Mouse (Mus musculus) liver, postnatal 0 days (tissue): ENCODE data around the gene P2ry6. TPM values are rescaled to one million over a fixed set of nuclear protein-coding genes. Genes with fewer than 3 reads are reported as not detected.

Experiments
- ATAC-seq: fragments of 200-750 bp; cut with Nextera tagmentation; 2 replicates; pipeline ENCODE4 v1.8.0; 2017; ENCODE audit warnings: mild to moderate bottlenecking, moderate library complexity
- DNase-seq: peaks from one replicate; pipeline ENCODE4 v3.0.0-alpha.2; 2016
- H3K27ac ChIP-seq: fragments of 300-500 bp; sonication (generic); 2 replicates; pipeline ENCODE4 v1.5.1; 2014; ENCODE audit warnings: antibody characterized with exemption, moderate library complexity, mild to moderate bottlenecking, low read depth
- H3K27me3 ChIP-seq: fragments of 300-500 bp; sonication (generic); 2 replicates; pipeline ENCODE4 v1.6.1; 2014; ENCODE audit warnings: low read length, control low read depth, mixed read lengths; ENCODE audit not compliant: insufficient read depth
- H3K36me3 ChIP-seq: fragments of 300-500 bp; sonication (generic); replicated peaks from 2 replicates; pipeline ENCODE4 v1.6.1; 2014; ENCODE audit warnings: mild to moderate bottlenecking, control low read depth, low read length, moderate library complexity, mixed read lengths; ENCODE audit not compliant: insufficient read depth
- H3K4me1 ChIP-seq: fragments of 300-500 bp; sonication (generic); 2 replicates; pipeline ENCODE4 v1.6.1; 2014; ENCODE audit warnings: antibody characterized with exemption, mild to moderate bottlenecking, control low read depth; ENCODE audit not compliant: insufficient read depth
- H3K4me2 ChIP-seq: fragments of 300-500 bp; sonication (generic); 2 replicates; pipeline ENCODE4 v1.6.1; 2014; ENCODE audit warnings: low read depth, mild to moderate bottlenecking, low read length, moderate library complexity, mixed read lengths
- H3K4me3 ChIP-seq: fragments of 300-500 bp; sonication (generic); 2 replicates; pipeline ENCODE4 v1.5.1; 2014; ENCODE audit warnings: low read depth, low read length
- H3K9ac ChIP-seq: fragments of 300-500 bp; sonication (generic); replicated peaks from 2 replicates; pipeline ENCODE4 v1.6.1; 2014; ENCODE audit warnings: mild to moderate bottlenecking, moderate library complexity
- H3K9me3 ChIP-seq: fragments of 300-500 bp; sonication (generic); 2 replicates; pipeline ENCODE4 v1.6.1; 2016; ENCODE audit warnings: mild to moderate bottlenecking, control low read depth, low read length, mixed read lengths
- CTCF ChIP-seq: sonication (generic); IDR thresholded peaks from 2 replicates; pipeline ENCODE4 v1.5.1; 2016; ENCODE audit warnings: antibody characterized with exemption, low read depth
- EP300 ChIP-seq: IDR thresholded peaks from 2 replicates; pipeline ENCODE4 v1.6.1; 2016; ENCODE audit warnings: antibody characterized with exemption, low read depth, mild to moderate bottlenecking
- WGBS: fragments of 180-500 bp; shearing (Covaris S2); extraction: QIAGEN DNeasy Blood & Tissue Kit; methylation state at CpG from one replicate; pipeline ENCODE4 v1.1.7; 2014; ENCODE audit not compliant: insufficient replicate concordance; 5-methylcytosine and 5-hydroxymethylcytosine counted together
- polyA plus RNA-seq: library from polyadenylated mRNA; unstranded; fragments of >200 nt; fragmentation: Nextera tagmentation; extraction: Ambion mirVana; gene quantifications from 2 replicates; pipeline ENCODE4 v1.2.1, GENCODE M21; 2015

P2ry6 gene
- polyA plus RNA-seq, 1 experiment from 2014 or later = 5.3 TPM

DNA sequence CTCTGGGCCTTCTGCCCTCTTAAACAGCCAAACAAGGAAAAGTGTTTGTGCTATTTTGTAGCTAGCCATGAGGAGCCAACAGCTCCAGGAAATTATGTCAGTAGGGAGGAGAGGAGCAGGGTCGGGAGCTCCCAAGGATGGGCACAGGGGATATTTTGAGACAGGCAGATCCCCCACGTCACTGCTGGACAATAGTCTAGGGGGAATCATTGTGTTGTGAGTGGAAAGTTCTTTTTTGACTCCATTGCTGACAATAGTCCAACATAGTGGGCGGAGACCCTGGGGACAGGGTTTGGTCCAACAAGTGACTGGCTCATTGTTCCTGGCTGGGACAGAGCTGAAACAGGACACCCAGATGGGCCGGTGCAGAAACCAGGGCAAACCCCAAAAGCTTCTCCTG lies 18.7 kb upstream of the P2ry6 start:
- no peak for ATAC-seq
- Histone ChIP-seq H3K4me3 (no peak overlapping the region), H3K9ac (no peak overlapping the region), H3K4me1 (peaks cover 5% of the 10 kb centered on the region), H3K36me3 (peaks cover 8% of the 10 kb centered on the region; the same call in 1 of the 2 replicates), H3K4me2 (no peak overlapping the region), H3K9me3 (no peaks in the 10 kb centered on the region), H3K27ac (no peak overlapping the region; the same call in 1 of the 2 replicates), H3K27me3 (no peaks in the 10 kb centered on the region)
- WGBS = 69% methylated on average over 4 of the region's 4 CpGs
- TF ChIP-seq EP300 = no peak
- TF ChIP-seq CTCF = no peak
- DNase-seq = no peak

DNA sequence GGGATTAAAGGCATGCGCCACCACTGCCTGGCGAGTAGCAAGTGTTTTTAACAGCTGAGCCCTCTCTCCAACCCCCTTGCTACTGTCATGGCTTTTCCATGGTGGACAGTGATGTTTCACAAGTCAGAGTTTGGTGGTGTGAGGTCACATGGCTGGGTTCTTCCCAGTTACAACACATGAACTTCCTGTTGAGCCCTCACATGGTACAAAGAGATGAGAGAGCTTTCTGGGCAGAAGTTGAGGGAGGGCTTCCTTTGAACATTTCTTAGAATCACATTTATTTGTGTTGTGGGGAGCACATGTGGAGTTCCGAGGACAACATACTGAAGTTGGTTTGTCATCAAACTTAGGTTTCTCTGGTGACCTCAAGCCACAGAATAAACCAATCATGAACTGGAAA lies 17.5 kb upstream of the P2ry6 start:
- H3K4me3 ChIP-seq = no peak overlapping the region
- H3K36me3 ChIP-seq = no peaks in the 10 kb centered on the region
- 65% methylated on average over 3 of the region's 3 CpGs for WGBS
- TF ChIP-seq EP300 (0 out of 2 replicates have a peak, but pooled peaks have one; percentile 5), CTCF (no peak)
- peak; percentile 37 for ATAC-seq
- H3K4me2 ChIP-seq = no peak overlapping the region
- H3K27ac ChIP-seq = no peak overlapping the region
- H3K9ac ChIP-seq = no peak overlapping the region
- peaks cover 8% of the 10 kb centered on the region for H3K4me1 ChIP-seq
- H3K27me3 ChIP-seq = no peaks in the 10 kb centered on the region
- no peaks in the 10 kb centered on the region for H3K9me3 ChIP-seq
- no peak for DNase-seq

DNA sequence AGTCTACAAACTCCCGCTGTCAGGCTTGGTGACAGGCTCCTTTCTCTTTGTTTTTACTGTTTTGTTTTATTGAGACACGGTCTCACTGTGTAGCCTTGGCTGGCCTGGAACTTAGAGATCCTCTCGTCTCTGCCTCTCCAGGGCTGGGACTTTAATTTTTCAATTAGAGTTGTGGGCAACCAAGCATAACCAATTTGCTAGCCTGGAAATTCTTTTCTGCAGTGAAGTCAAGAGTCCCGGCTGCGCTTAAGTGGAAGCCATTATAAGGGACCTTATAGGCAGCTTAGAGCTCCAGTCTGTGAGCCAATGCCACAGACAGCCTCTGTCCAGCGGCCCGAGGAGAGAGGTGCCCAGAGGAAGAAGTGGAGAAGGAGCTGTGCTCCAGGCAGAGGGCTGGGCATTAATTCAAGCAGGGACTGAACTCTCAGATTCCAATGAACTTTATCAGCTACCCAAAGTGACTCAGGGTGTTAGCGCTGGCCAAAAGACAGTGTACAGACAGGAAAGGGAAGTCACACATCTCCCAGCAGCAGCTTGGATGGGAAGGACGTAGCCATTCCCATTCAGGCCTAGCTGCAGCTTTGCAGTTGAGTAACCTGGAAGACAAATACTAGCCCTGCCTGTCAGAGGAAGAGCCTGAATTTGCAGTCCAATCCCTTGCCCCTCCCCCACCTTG lies 16.3 kb upstream of the P2ry6 start:
- Histone ChIP-seq H3K4me3 (no peak overlapping the region), H3K9me3 (no peaks in the 10 kb centered on the region), H3K4me2 (no peak overlapping the region), H3K36me3 (no peaks in the 10 kb centered on the region), H3K27me3 (no peaks in the 10 kb centered on the region), H3K27ac (peak overlapping the region; percentile 55; the same call in 1 of the 2 replicates), H3K9ac (no peak overlapping the region; the same call in 1 of the 2 replicates), H3K4me1 (peaks cover 8% of the 10 kb centered on the region)
- ATAC-seq (peak; percentile 23; the same call in 1 of the 2 replicates), DNase-seq (no peak)
- WGBS = 52% methylated on average over 9 of the region's 9 CpGs
- TF ChIP-seq EP300 (no peak), CTCF (no peak)

DNA sequence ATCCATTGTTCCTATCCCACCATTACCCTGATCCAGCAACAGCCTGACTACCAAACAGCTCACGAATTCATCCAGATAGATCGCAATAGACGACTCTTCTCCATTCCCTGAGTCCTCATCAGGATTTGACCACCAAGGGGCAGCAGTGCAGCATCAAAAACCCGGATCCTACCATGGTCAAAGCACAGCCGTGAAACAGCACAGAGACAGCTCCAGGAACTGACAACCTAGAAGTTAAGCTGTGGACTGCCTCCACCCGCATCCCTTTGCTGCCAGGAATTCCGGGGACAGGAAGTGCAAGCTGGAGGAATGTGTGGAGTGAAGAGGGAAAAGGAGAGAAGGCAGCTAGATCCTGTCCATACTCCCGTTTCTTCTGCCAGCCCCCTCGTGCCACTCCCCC lies 13.6 kb upstream of the P2ry6 start:
- DNase-seq = peak; percentile 80
- ATAC-seq = peak; percentile 62
- TF ChIP-seq CTCF (peak; percentile 85), EP300 (no peak)
- Histone ChIP-seq H3K9ac (no peak overlapping the region), H3K4me2 (no peak overlapping the region), H3K4me3 (no peak overlapping the region), H3K27me3 (no peaks in the 10 kb centered on the region), H3K4me1 (peaks cover 18% of the 10 kb centered on the region), H3K36me3 (no peaks in the 10 kb centered on the region), H3K9me3 (no peaks in the 10 kb centered on the region), H3K27ac (no peak overlapping the region)
- WGBS = 22% methylated on average over 9 of the region's 9 CpGs

DNA sequence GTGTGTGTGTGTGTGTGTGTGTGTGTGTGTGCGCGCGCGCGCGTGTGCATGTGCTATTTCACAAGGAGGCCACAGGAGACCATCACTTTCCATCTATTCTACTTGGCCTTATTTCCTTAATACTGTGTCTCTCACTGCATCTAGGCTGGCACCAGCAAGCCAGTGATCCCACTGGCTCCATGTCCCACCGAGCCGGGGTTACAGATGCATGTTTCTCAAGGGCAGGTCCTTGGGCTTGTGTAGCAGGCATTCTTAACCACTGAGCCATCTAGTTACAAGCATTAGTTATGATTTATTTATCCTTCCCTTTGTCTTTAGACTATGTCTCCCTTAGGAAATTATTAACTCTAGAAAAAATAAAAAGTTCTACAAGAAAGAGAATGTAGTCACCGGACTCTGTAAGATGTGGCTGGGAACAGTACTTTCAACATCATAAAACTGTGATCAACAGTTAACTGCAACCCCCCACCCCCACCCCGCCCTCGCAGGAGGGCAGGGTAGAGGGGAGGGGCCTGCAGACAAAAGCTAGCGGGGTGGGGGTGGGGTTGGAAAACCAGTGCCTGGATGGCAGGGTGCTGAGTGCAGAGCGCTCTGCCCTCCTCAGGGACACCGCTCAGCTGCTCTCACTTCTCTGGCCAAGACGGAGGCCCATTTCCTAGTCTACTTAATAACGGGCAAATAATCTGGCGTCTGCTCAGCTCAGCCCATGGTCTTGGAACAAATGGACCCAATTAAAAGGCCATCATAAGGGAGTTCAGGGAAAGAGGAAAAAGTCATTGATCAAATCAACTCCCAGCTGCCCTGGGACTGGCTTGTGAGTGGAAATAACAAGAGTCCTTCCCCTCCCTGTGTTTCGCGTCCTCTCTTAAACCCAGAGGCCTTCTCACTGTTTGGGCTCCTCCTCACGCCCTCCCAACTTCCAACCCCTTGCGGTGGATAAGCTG lies 10.3 kb upstream of the P2ry6 start:
- Histone ChIP-seq H3K27ac (no peak overlapping the region), H3K27me3 (no peaks in the 10 kb centered on the region), H3K4me1 (peaks cover 12% of the 10 kb centered on the region), H3K9ac (no peak overlapping the region), H3K4me3 (no peak overlapping the region), H3K4me2 (peak overlapping the region; percentile 42), H3K36me3 (no peaks in the 10 kb centered on the region), H3K9me3 (no peaks in the 10 kb centered on the region)
- 43% methylated on average over 21 of the region's 21 CpGs for WGBS
- TF ChIP-seq EP300 (no peak), CTCF (no peak)
- DNase-seq (peak; percentile 55), ATAC-seq (peak; percentile 74)

DNA sequence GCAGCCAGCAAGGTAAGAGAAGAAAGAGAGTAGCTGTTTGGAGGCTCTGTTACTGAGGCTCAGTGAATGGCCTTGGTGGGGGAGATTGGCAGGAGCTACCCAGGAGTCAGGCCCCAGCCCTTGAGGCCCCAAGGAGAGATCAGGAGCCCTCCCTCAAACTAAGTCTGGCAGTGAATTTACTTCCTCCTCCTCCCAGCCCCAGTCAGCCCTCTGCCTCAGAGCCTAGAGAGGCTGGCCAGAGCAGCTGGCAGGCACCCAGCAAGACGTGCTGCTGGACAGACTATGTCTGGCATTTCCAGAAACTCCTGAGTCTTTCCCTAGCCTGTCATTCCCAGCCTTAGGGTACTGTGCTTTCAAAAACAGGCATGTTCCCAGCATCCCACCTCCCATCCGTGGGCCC lies 4.7 kb upstream of the P2ry6 start:
- no peak for ATAC-seq
- no peak overlapping the region for H3K4me3 ChIP-seq
- H3K9me3 ChIP-seq = no peaks in the 10 kb centered on the region
- WGBS = 45% methylated on average over 2 of the region's 2 CpGs
- H3K27me3 ChIP-seq = peaks cover 13% of the 10 kb centered on the region
- no peak overlapping the region for H3K27ac ChIP-seq
- DNase-seq = no peak
- no peak overlapping the region for H3K4me2 ChIP-seq
- H3K36me3 ChIP-seq = no peaks in the 10 kb centered on the region
- no peak overlapping the region for H3K9ac ChIP-seq
- TF ChIP-seq CTCF (no peak), EP300 (no peak)
- peaks cover 6% of the 10 kb centered on the region for H3K4me1 ChIP-seq
